Mouse (Mus musculus) midbrain, embryonic 14.5 days (tissue): ENCODE measurements at regions not wholly inside any gene's neighbourhood (a gene's known extent, or its start where the extent isn't known, plus 50 kb on each side); places are given as distances from the start of the nearest gene placed in this dataset.

Source experiments
- ATAC-seq: fragments of 200-750 bp; cut with Nextera tagmentation; 2 replicates; pipeline ENCODE4 v1.8.0; 2017; ENCODE audit warnings: moderate number of reproducible peaks, moderate library complexity; ENCODE audit not compliant: low FRiP score, low TSS enrichment
- DNase-seq: peaks from one replicate; pipeline ENCODE4 v3.0.0-alpha.2; 2015
- H3K27ac ChIP-seq: fragments of 300-500 bp; sonication (generic); replicated peaks from 2 replicates; pipeline ENCODE4 v1.5.1; 2014; ENCODE audit warnings: mild to moderate bottlenecking, low read depth, low read length, moderate library complexity
- H3K27me3 ChIP-seq: fragments of 300-500 bp; sonication (generic); 2 replicates; pipeline ENCODE4 v1.6.1; 2014; ENCODE audit warnings: low read length, control low read depth, mixed read lengths; ENCODE audit not compliant: control insufficient read depth, insufficient read depth
- H3K36me3 ChIP-seq: fragments of 300-500 bp; sonication (generic); 2 replicates; pipeline ENCODE4 v1.6.1; 2014; ENCODE audit warnings: low read length, control low read depth; ENCODE audit not compliant: control insufficient read depth, insufficient read depth
- H3K4me1 ChIP-seq: fragments of 300-500 bp; sonication (generic); 2 replicates; pipeline ENCODE4 v1.6.1; 2014; ENCODE audit warnings: mild to moderate bottlenecking, antibody characterized with exemption, low read length, control low read depth; ENCODE audit not compliant: control insufficient read depth, insufficient read depth
- H3K4me2 ChIP-seq: fragments of 300-500 bp; sonication (generic); 2 replicates; pipeline ENCODE4 v1.6.1; 2014; ENCODE audit warnings: mild to moderate bottlenecking, low read length, moderate library complexity
- H3K4me3 ChIP-seq: fragments of 300-500 bp; sonication (generic); replicated peaks from 2 replicates; pipeline ENCODE4 v1.5.1; 2014; ENCODE audit warnings: low read depth, low read length
- H3K9ac ChIP-seq: fragments of 300-500 bp; sonication (generic); replicated peaks from 2 replicates; pipeline ENCODE4 v1.6.1; 2014; ENCODE audit warnings: mild to moderate bottlenecking, low read length, moderate library complexity
- H3K9me3 ChIP-seq: fragments of 300-500 bp; sonication (generic); 2 replicates; pipeline ENCODE4 v1.6.1; 2016; ENCODE audit warnings: low read length, control low read depth, mixed read lengths; ENCODE audit not compliant: control insufficient read depth
- WGBS: fragments of 180-500 bp; shearing (Covaris S2); extraction: QIAGEN DNeasy Blood & Tissue Kit; methylation state at CpG from one replicate; pipeline ENCODE4 v1.1.7; 2014; 5-methylcytosine and 5-hydroxymethylcytosine counted together

DNA sequence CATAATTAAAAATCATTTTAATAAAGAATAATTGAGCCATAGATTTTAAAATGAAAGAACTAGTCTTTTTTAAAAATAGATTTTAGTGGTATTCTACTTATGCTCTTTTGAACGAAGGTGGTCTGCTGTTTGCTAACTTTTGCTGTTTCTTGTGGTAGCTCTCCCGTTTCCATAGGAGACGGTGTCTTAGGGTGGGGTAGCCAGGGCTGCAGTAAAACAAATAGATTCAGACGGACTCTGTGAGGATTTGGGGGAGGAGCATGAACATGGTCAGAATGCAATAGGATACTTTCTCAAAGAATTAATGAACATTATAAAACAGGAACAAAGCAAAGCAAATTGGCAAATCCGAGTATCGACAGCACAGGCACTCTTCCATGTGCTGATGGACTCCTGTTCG, 67.5 kb upstream of the Cdh6 start:
- H3K4me3 ChIP-seq, result no peak overlapping the region
- WGBS, result 49% methylated on average over 7 of the region's 7 CpGs
- no peaks in the 10 kb centered on the region for H3K36me3 ChIP-seq
- H3K4me2 ChIP-seq, result no peak overlapping the region
- H3K9me3 ChIP-seq, result no peaks in the 10 kb centered on the region
- no peak overlapping the region for H3K27ac ChIP-seq
- no peak overlapping the region for H3K9ac ChIP-seq
- no peaks in the 10 kb centered on the region for H3K27me3 ChIP-seq
- ATAC-seq (no peak), DNase-seq (no peak)
- peaks cover 2% of the 10 kb centered on the region; the same call in 1 of the 2 replicates for H3K4me1 ChIP-seq

DNA sequence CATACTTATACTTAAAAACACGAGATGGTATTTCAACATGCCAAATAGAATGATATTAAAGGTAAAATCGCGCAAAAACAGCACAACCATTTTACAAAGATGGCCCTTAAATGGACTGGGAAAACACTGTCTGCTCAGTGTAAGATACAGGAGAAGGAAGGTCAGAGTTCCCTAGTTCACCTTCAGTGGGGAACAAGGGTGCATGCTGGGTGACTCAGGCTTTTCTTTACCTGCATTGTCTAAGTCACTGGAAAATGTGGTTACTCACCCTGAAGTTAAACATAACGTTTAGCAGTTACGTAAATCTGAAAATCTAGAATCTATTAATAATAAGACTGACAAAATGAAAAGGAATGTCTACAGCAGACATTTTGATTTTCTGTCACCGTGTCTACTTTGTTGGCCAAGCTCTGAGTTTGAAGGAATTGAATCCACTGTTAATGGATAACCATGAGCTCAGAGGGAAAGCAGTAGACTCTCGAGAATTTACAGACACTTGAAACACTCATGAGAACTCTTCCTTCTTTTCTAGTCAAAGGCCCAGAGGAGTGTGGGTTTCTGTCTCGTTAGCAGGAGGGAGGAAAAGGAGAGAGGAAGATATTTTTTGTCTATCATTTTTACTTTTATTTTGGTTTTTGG, 63.5 kb upstream of the Cdh6 start:
- DNase-seq (no peak), ATAC-seq (no peak)
- H3K4me3 ChIP-seq, result no peak overlapping the region
- 87% methylated on average over 8 of the region's 8 CpGs for WGBS
- no peak overlapping the region for H3K4me2 ChIP-seq
- no peaks in the 10 kb centered on the region for H3K27me3 ChIP-seq
- H3K9ac ChIP-seq, result no peak overlapping the region
- no peaks in the 10 kb centered on the region for H3K9me3 ChIP-seq
- H3K4me1 ChIP-seq, result peaks cover 5% of the 10 kb centered on the region; the same call in 1 of the 2 replicates
- H3K36me3 ChIP-seq, result no peaks in the 10 kb centered on the region
- no peak overlapping the region for H3K27ac ChIP-seq

DNA sequence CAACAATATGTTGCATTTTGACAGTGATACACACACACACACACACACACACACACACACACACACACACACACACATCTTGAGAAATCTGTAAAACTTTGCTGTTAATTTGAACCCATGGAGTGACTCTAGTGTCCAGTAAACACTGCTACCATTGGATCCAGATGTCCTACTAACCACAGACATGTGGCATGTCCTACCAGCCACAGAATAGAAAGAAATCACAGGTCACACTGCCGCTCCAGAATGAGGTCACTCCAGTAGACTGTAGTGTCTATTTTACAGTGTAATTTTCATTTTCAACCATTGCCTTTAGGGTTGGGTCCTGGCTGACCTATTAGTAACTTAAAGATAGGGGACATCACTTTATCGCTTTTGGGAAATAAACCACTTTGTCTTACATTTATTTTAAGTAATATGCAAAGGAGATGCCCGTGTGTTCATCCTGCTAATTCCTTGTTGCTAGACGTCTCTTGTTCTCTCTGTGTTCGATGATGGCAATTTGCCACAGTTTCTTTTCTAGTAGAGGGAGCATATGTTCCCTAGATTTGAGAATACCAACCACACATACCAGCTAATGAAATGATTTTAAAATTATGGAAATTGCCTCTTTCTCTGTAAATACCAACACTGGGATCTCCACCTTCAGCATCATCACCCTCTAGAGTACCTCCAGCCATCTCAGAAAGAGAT, 59.2 kb upstream of the Cdh6 start:
- Histone ChIP-seq H3K9me3 (no peaks in the 10 kb centered on the region; the same call in 1 of the 2 replicates), H3K4me3 (no peak overlapping the region), H3K9ac (no peak overlapping the region), H3K36me3 (no peaks in the 10 kb centered on the region), H3K4me1 (peaks cover 5% of the 10 kb centered on the region; the same call in 1 of the 2 replicates), H3K27ac (no peak overlapping the region), H3K27me3 (no peaks in the 10 kb centered on the region), H3K4me2 (no peak overlapping the region)
- ATAC-seq, result no peak
- 85% methylated on average over 5 of the region's 5 CpGs for WGBS
- DNase-seq, result no peak

DNA sequence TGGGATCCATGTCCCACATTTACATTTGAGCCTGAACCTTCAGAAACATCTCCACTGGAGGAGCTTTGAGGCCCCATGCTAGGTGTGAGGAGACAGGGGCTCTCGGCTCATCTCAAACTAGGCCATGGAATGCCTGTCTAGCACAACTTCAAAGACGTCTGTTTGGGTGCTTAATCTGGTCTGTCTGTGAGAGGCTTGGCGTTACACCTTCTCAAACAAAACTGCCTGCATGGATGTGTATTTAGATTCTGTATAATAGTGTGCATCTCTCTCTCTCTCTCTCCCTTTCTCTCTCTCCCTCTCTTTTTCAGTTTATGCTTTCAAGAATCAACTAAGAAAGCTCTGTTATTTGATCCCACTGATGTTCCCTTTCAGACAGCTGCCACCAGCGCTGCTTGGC, 58.1 kb upstream of the Cdh6 start:
- H3K9me3 ChIP-seq, result no peaks in the 10 kb centered on the region; the same call in 1 of the 2 replicates
- no peak overlapping the region for H3K9ac ChIP-seq
- no peak overlapping the region for H3K4me2 ChIP-seq
- no peaks in the 10 kb centered on the region for H3K36me3 ChIP-seq
- H3K4me1 ChIP-seq, result peaks cover 5% of the 10 kb centered on the region; the same call in 1 of the 2 replicates
- ATAC-seq (peak; percentile 8; the same call in 1 of the 2 replicates), DNase-seq (no peak)
- no peak overlapping the region for H3K4me3 ChIP-seq
- no peaks in the 10 kb centered on the region for H3K27me3 ChIP-seq
- H3K27ac ChIP-seq, result no peak overlapping the region
- WGBS, result 21% methylated on average over 4 of the region's 4 CpGs

DNA sequence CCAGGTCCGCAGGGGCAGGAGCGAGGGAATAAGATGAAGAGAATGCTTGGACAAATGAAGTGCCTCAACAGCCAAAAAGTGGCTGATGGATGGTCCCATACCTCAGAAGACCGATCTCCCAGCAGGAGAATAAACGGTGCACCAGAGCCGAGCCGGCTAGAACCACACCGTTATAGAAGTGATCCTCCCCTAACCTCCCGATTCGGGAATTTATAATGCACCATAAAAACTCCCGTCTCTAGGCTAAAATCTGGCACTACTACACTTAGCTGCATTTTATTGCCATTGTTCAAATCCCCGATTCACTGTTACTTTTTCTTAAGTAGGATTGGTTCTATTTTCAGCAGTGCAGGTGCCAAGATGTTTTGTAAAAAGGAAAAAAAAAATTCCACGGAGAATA, 54.6 kb upstream of the Cdh6 start:
- no peak overlapping the region for H3K4me2 ChIP-seq

More for the DNA sequence above, 54.6 kb upstream of the Cdh6 start:
- Histone ChIP-seq H3K9ac (no peak overlapping the region), H3K4me3 (no peak overlapping the region), H3K36me3 (no peaks in the 10 kb centered on the region), H3K9me3 (no peaks in the 10 kb centered on the region; the same call in 1 of the 2 replicates), H3K4me1 (no peaks in the 10 kb centered on the region), H3K27me3 (no peaks in the 10 kb centered on the region), H3K27ac (no peak overlapping the region)
- 96% methylated on average over 12 of the region's 12 CpGs for WGBS
- ATAC-seq, result no peak
- no peak for DNase-seq
